Mouse (Mus musculus) heart, embryonic 10.5 days (tissue): ENCODE measurements at regions not wholly inside any gene's neighbourhood (a gene's known extent, or its start where the extent isn't known, plus 50 kb on each side); places are given as distances from the start of the nearest gene placed in this dataset.
"Not testable (repeated sequence)": the region's sequence is repeated elsewhere in the genome, so short reads cannot be mapped to it uniquely, and the experiment has no call there.

Source experiments
- DNase-seq: peaks from one replicate; pipeline ENCODE4 v3.0.0-alpha.2; 2017; ENCODE audit warnings: low spot score
- H3K27ac ChIP-seq: fragments of 300-500 bp; sonication (generic); 2 replicates; pipeline ENCODE4 v1.5.1; 2016; ENCODE audit warnings: mild to moderate bottlenecking
- H3K27me3 ChIP-seq: fragments of 300-500 bp; sonication (generic); 2 replicates; pipeline ENCODE4 v1.6.1; 2016; ENCODE audit warnings: mild to moderate bottlenecking; ENCODE audit not compliant: poor library complexity, insufficient read depth, severe bottlenecking
- H3K36me3 ChIP-seq: fragments of 300-500 bp; sonication (generic); 2 replicates; pipeline ENCODE4 v1.6.1; 2016; ENCODE audit warnings: mild to moderate bottlenecking, moderate library complexity
- H3K4me1 ChIP-seq: fragments of 300-500 bp; sonication (generic); 2 replicates; pipeline ENCODE4 v1.6.1; 2016; ENCODE audit warnings: mild to moderate bottlenecking
- H3K4me3 ChIP-seq: fragments of 300-500 bp; sonication (generic); 2 replicates; pipeline ENCODE4 v1.5.1; 2016; ENCODE audit warnings: mild to moderate bottlenecking, moderate library complexity
- H3K9me3 ChIP-seq: fragments of 300-500 bp; sonication (generic); 2 replicates; pipeline ENCODE4 v1.6.1; 2016; ENCODE audit warnings: mild to moderate bottlenecking, moderate library complexity
- WGBS: fragments of 180-500 bp; shearing (Covaris S2); methylation state at CpG from one replicate; pipeline ENCODE4 v1.1.7; 2016; 5-methylcytosine and 5-hydroxymethylcytosine counted together

DNA sequence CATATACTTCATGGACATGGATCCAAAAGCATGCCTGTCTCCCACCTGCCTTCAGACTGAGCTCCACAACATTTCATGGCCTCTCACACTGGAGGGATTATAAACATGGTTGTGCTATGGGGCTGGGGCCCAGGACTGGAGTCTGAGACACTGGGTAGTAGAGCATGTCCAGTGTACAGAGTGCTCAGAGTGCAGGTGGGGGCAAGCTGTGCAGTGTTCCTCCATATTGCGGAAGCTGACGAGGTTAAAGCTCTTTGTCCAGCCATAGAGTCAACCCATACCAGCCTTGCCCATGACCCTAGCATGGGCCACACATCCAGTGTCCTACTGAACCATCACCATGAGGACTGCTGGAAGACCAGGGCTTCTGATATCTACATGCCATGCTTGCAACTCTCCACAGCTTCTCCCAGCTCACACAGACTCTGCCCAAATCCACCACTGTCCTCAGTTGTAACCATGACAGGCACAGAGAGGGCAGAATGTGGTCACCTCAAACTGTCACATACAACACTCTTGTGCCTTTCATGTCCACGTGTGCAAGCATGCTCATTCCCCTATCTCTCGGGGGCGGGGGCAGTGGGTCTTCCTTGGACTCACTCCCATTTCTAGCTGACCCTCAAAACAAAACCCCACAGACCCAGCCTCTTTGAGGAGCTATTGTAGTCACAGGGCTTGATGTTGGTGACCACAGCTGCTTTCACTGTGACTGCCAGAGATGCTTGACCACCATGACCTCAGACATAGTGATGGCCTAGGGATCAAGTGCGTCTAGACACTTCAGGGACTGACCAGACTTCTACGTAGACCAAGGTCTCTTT, 55.9 kb downstream of the Tmem121 start:
- WGBS: 82% methylated on average over 7 of the region's 7 CpGs

DNA sequence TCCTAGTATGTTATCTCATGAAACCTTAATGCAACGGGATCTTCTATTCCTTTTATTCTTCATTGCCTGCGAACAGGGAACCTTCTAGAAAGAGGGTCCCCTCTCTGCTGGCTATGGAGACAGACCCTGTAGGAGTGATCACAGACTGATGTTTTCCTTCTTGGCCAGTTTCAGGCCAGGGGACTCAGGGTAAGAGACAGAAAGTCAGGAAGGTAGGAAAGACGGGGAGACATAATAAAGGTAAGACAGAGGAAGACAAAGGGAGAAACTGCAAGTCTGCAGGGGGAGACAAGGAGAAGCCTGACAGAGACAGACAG, 56.4 kb downstream of the Tmem121 start:
- Histone ChIP-seq H3K27me3 (no peaks in the 10 kb centered on the region), H3K4me3 (no peak overlapping the region), H3K9me3 (no peaks in the 10 kb centered on the region), H3K36me3 (no peaks in the 10 kb centered on the region), H3K4me1 (no peaks in the 10 kb centered on the region), H3K27ac (no peak overlapping the region)
- WGBS: 78% methylated on average over 3 of the region's 3 CpGs
- no peak for DNase-seq

More for the DNA sequence above, 55.9 kb downstream of the Tmem121 start:
- H3K4me1 ChIP-seq: no peaks in the 10 kb centered on the region
- H3K4me3 ChIP-seq: no peak overlapping the region
- no peaks in the 10 kb centered on the region for H3K27me3 ChIP-seq
- no peak overlapping the region for H3K27ac ChIP-seq
- no peak for DNase-seq
- no peaks in the 10 kb centered on the region for H3K36me3 ChIP-seq
- no peaks in the 10 kb centered on the region for H3K9me3 ChIP-seq

DNA sequence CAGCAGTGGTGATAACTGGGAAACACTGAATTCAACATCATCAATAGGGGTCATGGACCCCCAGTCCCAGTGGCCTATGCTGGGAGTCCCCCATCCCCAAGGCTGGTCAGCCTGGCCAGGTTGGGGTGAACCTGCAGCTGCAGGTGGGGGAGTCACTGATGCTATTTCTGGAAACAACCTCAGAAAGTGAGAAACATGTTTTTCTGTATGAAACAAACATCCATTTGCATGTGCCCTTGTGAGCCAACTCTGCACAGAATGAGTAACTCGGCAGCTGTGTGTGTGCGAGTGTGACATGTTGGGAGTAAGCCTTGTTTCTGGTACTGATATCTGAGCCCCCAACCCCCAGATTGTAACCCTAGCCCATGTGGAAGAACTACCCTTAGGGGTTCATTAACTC, 59.0 kb downstream of the Tmem121 start:
- 90% methylated on average over 2 of the region's 2 CpGs for WGBS
- H3K27me3 ChIP-seq: no peaks in the 10 kb centered on the region

DNA sequence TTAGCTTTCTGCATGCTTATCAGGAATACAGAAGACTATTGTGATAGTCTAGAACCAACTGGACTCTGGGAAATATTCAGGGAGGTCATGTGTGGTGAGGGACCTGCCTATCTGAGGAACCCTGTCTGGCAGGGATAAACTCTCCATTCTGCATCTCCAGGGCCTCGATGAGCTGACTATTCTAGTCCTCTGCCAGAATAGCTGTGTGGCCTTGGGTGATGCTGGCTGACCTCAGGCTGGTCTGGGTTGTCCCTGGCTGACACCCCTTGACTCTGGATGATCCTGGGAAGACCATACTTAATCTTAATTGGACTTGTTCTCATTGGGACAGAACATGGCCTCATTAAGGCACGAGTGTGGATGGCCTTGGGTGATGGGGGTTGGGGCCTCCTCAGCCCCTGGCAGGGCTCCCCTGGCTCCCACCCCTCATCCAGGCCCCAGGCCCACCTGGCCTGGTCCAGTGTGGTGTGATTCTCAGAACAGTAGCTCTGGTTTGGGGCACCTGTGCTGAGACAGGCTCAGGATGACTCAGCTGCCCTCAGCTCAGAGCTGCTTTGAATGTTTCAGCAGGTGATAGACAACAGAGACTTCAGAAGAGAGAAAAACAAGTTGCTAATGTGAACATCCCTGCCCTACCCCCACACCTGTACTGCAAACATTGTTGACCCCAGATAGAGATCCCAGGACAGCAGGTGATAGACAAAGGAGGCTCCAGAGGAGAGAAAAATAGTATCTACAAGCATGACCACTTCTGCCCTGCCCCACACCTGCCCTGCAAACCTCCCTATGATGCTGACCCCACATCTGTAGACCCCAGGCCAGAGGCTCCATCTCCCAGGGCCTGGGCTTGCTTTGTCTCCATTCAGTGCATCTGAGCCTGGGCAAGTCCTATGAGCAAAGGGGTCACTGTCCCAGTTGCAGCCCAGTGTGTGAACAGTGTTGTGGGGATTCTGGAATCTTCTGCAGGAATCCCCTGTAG, 68.0 kb downstream of the Tmem121 start:
- not testable (repeated sequence) for H3K9me3 ChIP-seq, DNase-seq, H3K36me3 ChIP-seq, H3K27ac ChIP-seq, H3K27me3 ChIP-seq, H3K4me1 ChIP-seq, H3K4me3 ChIP-seq
- WGBS: 84% methylated on average over 2 of the region's 2 CpGs

More for the DNA sequence above, 59.0 kb downstream of the Tmem121 start:
- DNase-seq: no peak
- no peaks in the 10 kb centered on the region for H3K9me3 ChIP-seq
- no peak overlapping the region for H3K27ac ChIP-seq
- no peaks in the 10 kb centered on the region for H3K4me1 ChIP-seq
- no peak overlapping the region for H3K4me3 ChIP-seq
- H3K36me3 ChIP-seq: no peaks in the 10 kb centered on the region

DNA sequence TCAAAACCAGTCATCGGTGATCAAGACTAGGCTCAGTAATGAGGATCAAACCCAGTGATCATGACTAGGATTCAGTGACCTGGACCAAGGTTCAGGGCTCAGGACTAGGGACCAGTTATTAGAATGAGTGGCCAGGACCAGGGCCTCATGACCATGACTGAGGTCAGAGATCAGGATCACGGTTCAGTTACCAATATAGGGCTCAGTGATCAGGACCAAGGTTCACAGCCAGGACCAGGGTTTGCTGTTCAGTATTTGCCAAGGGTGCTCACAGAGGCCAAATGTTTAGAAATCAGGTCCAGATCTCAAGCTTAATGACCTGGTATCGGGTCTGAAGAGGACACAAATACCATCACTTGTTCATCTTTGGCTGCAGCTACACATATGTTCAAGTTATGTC, 69.6 kb downstream of the Tmem121 start:
- Histone ChIP-seq H3K4me1 (no peaks in the 10 kb centered on the region), H3K27ac (no peak overlapping the region), H3K4me3 (no peak overlapping the region), H3K36me3 (no peaks in the 10 kb centered on the region), H3K27me3 (no peaks in the 10 kb centered on the region), H3K9me3 (no peaks in the 10 kb centered on the region)
- DNase-seq: no peak
- WGBS: 90% methylated on average over 3 of the region's 3 CpGs

DNA sequence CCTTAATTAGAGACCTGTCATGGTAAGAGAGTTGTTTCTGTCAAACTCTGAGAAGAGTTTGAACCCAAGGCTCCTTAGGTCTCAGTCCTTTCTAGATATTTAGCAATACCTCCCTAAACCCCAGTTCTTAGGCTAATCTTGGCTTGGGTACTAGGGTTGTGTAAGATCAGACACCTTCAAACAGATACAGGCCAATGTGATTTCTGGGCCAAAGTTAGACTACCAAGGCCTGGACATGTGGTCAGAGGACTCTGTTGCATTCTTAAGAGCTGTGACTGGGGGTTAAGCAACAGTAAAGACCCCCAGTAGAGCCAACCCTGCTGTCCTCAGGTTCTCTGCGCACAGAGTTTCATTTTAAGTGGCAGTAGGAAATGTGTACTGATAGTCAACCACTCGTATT, 70.9 kb downstream of the Tmem121 start:
- H3K27me3 ChIP-seq: no peaks in the 10 kb centered on the region
- WGBS: 72% methylated on average over 2 of the region's 2 CpGs
- no peaks in the 10 kb centered on the region for H3K36me3 ChIP-seq
- H3K9me3 ChIP-seq: no peaks in the 10 kb centered on the region
- no peak overlapping the region for H3K4me3 ChIP-seq
- no peak overlapping the region for H3K27ac ChIP-seq
- DNase-seq: no peak
- no peaks in the 10 kb centered on the region for H3K4me1 ChIP-seq

DNA sequence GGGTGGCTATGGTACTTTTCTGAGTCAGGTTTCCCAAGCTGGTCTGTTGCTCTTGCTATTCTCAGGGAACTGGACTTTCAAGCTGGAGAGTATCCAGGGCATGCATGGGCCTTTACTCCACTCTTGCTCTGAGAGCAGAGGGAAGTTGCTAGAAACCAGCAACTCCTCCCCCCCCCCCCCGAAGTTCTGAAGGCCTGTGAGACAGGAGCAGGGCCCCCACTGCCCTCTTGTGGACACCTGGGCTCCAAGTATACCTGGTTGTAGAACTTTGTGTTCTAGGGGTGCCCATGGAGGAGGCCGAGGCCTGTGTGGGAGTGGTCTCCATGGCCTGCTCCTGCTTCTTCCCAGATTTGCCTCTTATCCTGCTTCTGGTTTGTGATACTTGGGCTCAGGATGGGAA, 71.5 kb downstream of the Tmem121 start:
- 52% methylated on average over 2 of the region's 2 CpGs for WGBS
- H3K27ac ChIP-seq: no peak overlapping the region
- no peaks in the 10 kb centered on the region for H3K36me3 ChIP-seq
- H3K9me3 ChIP-seq: no peaks in the 10 kb centered on the region
- DNase-seq: no peak
- H3K4me1 ChIP-seq: no peaks in the 10 kb centered on the region
- H3K27me3 ChIP-seq: no peaks in the 10 kb centered on the region
- H3K4me3 ChIP-seq: no peak overlapping the region

DNA sequence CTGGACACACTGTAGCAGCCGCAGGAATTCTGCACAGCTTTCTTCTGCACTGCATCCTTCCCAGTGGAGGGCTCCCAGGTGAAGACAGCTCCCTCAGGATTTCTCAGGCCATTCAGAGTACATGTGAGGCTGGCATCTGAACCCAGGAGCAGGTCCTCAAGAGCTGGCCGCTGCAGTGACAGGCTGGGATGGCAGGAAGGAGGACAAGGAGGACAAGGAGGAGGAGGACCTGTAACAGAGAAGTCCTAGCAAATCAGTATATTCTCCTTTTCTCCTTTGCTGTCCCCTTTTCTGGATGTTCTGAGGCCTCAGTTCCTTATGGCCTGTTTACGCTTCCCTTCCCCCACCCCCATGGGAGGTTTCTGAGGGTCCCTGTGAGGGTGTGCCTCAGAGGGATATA, 73.7 kb downstream of the Tmem121 start:
- Histone ChIP-seq H3K9me3 (no peaks in the 10 kb centered on the region), H3K4me3 (no peak overlapping the region), H3K27me3 (no peaks in the 10 kb centered on the region), H3K27ac (no peak overlapping the region), H3K4me1 (no peaks in the 10 kb centered on the region), H3K36me3 (no peaks in the 10 kb centered on the region)
- no peak for DNase-seq
- WGBS: 84% methylated on average over 3 of the region's 3 CpGs

DNA sequence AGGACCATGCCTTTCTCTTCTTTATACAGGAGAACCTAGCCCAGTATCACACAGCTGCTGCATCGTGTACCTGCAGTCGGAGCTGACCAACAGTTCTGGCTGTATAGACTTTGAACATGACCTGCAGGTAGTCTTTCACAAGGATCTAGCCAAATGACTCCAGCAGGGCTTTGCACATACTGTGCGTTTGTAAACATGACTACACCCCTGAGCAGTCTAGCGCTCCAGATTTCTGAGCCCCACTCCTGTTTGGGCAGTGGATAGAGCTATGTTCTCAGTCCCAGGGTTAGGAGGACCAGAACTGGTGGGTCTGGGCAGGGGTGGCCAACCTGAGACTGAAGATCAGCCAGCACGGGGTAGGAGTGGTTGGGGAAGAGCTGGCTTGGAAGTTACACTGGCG, 74.6 kb downstream of the Tmem121 start:
- H3K4me3 ChIP-seq: no peak overlapping the region
- WGBS: 82% methylated on average over 6 of the region's 6 CpGs
- no peak overlapping the region for H3K27ac ChIP-seq
- no peaks in the 10 kb centered on the region for H3K36me3 ChIP-seq
- no peaks in the 10 kb centered on the region for H3K4me1 ChIP-seq
- H3K9me3 ChIP-seq: no peaks in the 10 kb centered on the region
- no peaks in the 10 kb centered on the region for H3K27me3 ChIP-seq
- DNase-seq: no peak

DNA sequence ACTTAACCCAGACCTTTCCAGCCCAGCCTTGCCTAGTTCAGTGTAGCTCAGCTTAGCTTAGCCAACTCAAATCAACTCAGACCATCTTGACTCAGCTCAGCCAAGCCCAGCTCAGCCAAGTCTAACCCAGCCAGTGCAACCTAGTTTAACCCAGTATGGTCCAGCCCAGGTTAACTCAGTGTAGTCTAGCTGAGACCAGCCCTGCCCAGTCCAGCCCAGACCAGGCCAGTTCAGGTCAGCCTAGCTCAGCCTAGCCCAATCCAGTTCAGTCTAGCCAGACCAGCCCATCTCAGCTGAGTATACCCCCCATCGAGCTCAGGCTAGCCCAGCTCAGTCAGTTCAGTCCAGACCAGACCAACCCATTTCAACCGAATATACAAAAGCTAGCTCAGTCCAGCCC, 90.2 kb downstream of the Tmem121 start:
- WGBS: 66% methylated on average over 2 of the region's 2 CpGs
- DNase-seq: no peak
- H3K9me3 ChIP-seq: no peaks in the 10 kb centered on the region
- no peaks in the 10 kb centered on the region for H3K36me3 ChIP-seq
- H3K27me3 ChIP-seq: no peaks in the 10 kb centered on the region
- H3K4me3 ChIP-seq: no peak overlapping the region
- H3K27ac ChIP-seq: no peak overlapping the region
- no peaks in the 10 kb centered on the region for H3K4me1 ChIP-seq

DNA sequence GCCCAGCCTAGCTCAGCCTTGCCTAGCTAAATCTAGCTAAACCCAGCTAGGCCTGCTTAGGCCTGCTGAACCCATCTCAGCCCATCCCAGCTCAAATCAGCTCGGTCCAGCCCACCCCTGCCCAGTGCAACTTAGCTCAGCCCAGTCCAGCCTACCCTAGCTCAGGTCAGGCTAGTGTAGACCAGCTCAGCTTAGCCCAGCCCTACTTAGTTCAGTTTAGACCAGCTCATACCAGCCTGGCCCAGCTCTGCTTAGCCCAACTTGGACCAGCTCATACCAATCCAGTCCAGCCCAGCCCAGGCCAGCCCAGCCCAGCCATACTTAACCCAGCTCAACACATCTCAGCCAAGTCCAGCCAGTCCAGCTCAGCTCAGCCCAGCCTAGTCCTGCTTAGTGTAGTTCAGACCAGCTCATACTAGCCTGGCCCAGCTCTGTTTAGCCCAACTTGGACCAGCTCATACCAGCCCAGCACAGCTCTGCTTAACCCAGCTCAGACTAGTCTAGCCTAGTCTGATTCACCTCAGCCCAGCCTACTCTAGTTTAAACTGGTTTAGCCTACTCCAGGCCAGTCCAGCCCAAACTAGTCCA, 90.7 kb downstream of the Tmem121 start:
- no peak for DNase-seq
- WGBS: 68% methylated on average over 1 of the region's 1 CpGs
- no peaks in the 10 kb centered on the region for H3K4me1 ChIP-seq

DNA sequence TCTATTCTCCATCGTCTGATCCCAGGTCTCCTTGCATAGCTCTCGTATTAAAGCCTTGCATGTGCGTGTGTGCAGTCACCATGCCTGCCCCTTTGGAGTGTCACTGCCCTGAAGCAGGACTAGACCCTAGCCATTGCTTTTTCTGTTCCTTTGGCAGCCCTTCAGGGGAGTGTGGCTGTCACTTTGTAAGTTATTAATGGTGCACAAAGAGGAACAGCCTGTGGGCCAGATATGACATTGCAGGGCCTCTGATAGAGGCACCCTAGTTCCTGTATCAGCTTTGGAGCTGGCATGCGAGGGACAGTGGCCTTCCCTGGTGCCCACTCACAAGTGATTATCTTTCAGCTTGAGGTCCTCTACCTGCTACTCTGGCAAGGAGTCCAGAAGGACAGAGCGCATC, 92.0 kb downstream of the Tmem121 start:
- Histone ChIP-seq H3K27ac (no peak overlapping the region), H3K4me3 (no peak overlapping the region), H3K9me3 (no peaks in the 10 kb centered on the region), H3K36me3 (no peaks in the 10 kb centered on the region), H3K27me3 (no peaks in the 10 kb centered on the region), H3K4me1 (no peaks in the 10 kb centered on the region)
- 83% methylated on average over 5 of the region's 5 CpGs for WGBS
- no peak for DNase-seq

More for the DNA sequence above, 90.7 kb downstream of the Tmem121 start:
- no peaks in the 10 kb centered on the region for H3K9me3 ChIP-seq
- H3K27me3 ChIP-seq: no peaks in the 10 kb centered on the region
- no peak overlapping the region for H3K4me3 ChIP-seq
- H3K27ac ChIP-seq: no peak overlapping the region
- H3K36me3 ChIP-seq: no peaks in the 10 kb centered on the region
